ENCODE assay signal across 11 mouse cellular contexts in genomic region chr2:18937611-18938010, GRCm38 (mm10).
DNase-seq lines count a peak whose midpoint lies in the region; ATAC-seq and TF ChIP-seq lines count a peak whose summit lies in the region.
"Had no signal": no experiment of that assay in that cellular context is flagged by ENCODE, and none has a peak within 500 bp of the region (broad histone marks: within the 10 kb centered on the region; RNA-seq: fewer than 3 reads in every experiment).

No protein-coding gene starts in this region.

- WGBS in forebrain, postnatal 0 days = 77% methylated on average over 2 of the region's 2 CpGs
- 79% methylated on average over 2 of the region's 2 CpGs for WGBS in forebrain, embryonic 12.5 days
- 36% methylated on average over 2 of the region's 2 CpGs for WGBS in lung, embryonic 15.5 days
- WGBS in intestine, postnatal 0 days = 22% methylated on average over 2 of the region's 2 CpGs
- WGBS in stomach, embryonic 16.5 days = 42% methylated on average over 2 of the region's 2 CpGs

- no peaks in the 10 kb centered on the region for H3K36me3 ChIP-seq in forebrain, postnatal 0 days (ENCODE audit: insufficient read depth)
- H3K36me3 ChIP-seq in forebrain, embryonic 12.5 days (replicated peaks) = no peaks in the 10 kb centered on the region
- H3K36me3 ChIP-seq in lung, embryonic 15.5 days = no peaks in the 10 kb centered on the region
- no peaks in the 10 kb centered on the region for H3K36me3 ChIP-seq in intestine, postnatal 0 days (ENCODE audit: control insufficient read depth, insufficient read depth)
- no peaks in the 10 kb centered on the region for H3K36me3 ChIP-seq in stomach, embryonic 16.5 days (ENCODE audit: control insufficient read depth, insufficient read depth, low read length)

- no peak overlapping the region for H3K9ac ChIP-seq in forebrain, postnatal 0 days
- no peak overlapping the region for H3K9ac ChIP-seq in forebrain, embryonic 12.5 days
- H3K9ac ChIP-seq in lung, embryonic 15.5 days = no peak overlapping the region
- H3K9ac ChIP-seq in intestine, postnatal 0 days (ENCODE audit: low read depth, low read length) = peak overlapping the region; percentile 17; the same call in 1 of the 2 replicates
- no peak overlapping the region for H3K9ac ChIP-seq in stomach, embryonic 16.5 days (ENCODE audit: low read length)

- no peak for DNase-seq in forebrain, postnatal 0 days
- DNase-seq in lung, postnatal 10 days = no peak
- no peak for DNase-seq in right cerebral cortex, postnatal 25 days
- no peak for DNase-seq in ovary, postnatal 14 days (ENCODE audit: low spot score)
- DNase-seq: B cell, adult 2 months; cerebellum, postnatal 14 days; right cerebral cortex, adult 18-20 months had no signal

- peak; percentile 18; the same call in 1 of the 2 replicates for ATAC-seq in forebrain, postnatal 0 days
- ATAC-seq in forebrain, embryonic 12.5 days (ENCODE audit: low FRiP score) = no peak
- peak; percentile 53; the same call in 1 of the 2 replicates for ATAC-seq in lung, embryonic 15.5 days (ENCODE audit: borderline replicate concordance, extremely low read depth, low FRiP score, low TSS enrichment)
- ATAC-seq in intestine, postnatal 0 days = no peak
- ATAC-seq in stomach, embryonic 16.5 days (ENCODE audit: insufficient read depth, low FRiP score) = no peak

- no peak overlapping the region for H3K27ac ChIP-seq in forebrain, postnatal 0 days (ENCODE audit: low read depth, low read length)
- H3K27ac ChIP-seq in forebrain, embryonic 12.5 days = no peak overlapping the region
- peak overlapping the region; percentile 57 for H3K27ac ChIP-seq in lung, embryonic 15.5 days
- no peak overlapping the region; the same call in 1 of the 2 replicates for H3K27ac ChIP-seq in intestine, postnatal 0 days (ENCODE audit: low read depth, low read length)
- peak overlapping the region; percentile 30 for H3K27ac ChIP-seq in stomach, embryonic 16.5 days (ENCODE audit: low read length)

- H3K4me1 ChIP-seq in forebrain, postnatal 0 days (ENCODE audit: insufficient read depth) = no peaks in the 10 kb centered on the region
- peaks cover 29% of the 10 kb centered on the region for H3K4me1 ChIP-seq in forebrain, embryonic 12.5 days
- H3K4me1 ChIP-seq in lung, embryonic 15.5 days = peaks cover 27% of the 10 kb centered on the region
- H3K4me1 ChIP-seq in intestine, postnatal 0 days (replicated peaks; ENCODE audit: control insufficient read depth, insufficient read depth, low read length) = peaks cover 10% of the 10 kb centered on the region; the same call in 1 of the 2 replicates
- H3K4me1 ChIP-seq in stomach, embryonic 16.5 days (ENCODE audit: control insufficient read depth, insufficient read depth, low read length) = peaks cover 19% of the 10 kb centered on the region

- TF ChIP-seq CTCF in forebrain, postnatal 0 days (IDR thresholded peaks at IDR 0.05; ENCODE audit: low read depth) = no peak
- TF ChIP-seq CTCF in intestine, postnatal 0 days (IDR thresholded peaks at IDR 0.05; ENCODE audit: low read depth) = no peak

- no peak overlapping the region for H3K4me3 ChIP-seq in forebrain, postnatal 0 days (ENCODE audit: low read depth, low read length)
- no peak overlapping the region for H3K4me3 ChIP-seq in forebrain, embryonic 12.5 days (replicated peaks)
- H3K4me3 ChIP-seq in lung, embryonic 15.5 days = no peak overlapping the region
- no peak overlapping the region for H3K4me3 ChIP-seq in intestine, postnatal 0 days (ENCODE audit: low read depth, low read length)
- H3K4me3 ChIP-seq in stomach, embryonic 16.5 days (replicated peaks; ENCODE audit: low read length) = no peak overlapping the region

- no peaks in the 10 kb centered on the region for H3K27me3 ChIP-seq in forebrain, postnatal 0 days (ENCODE audit: insufficient read depth, low read length)
- 0 out of 2 replicates have a peak, but pooled peaks cover 3% of the 10 kb centered on the region for H3K27me3 ChIP-seq in forebrain, embryonic 12.5 days
- H3K27me3 ChIP-seq in lung, embryonic 15.5 days = no peaks in the 10 kb centered on the region
- H3K27me3 ChIP-seq in intestine, postnatal 0 days (replicated peaks; ENCODE audit: control insufficient read depth, insufficient read depth, low read length) = no peaks in the 10 kb centered on the region
- no peaks in the 10 kb centered on the region for H3K27me3 ChIP-seq in stomach, embryonic 16.5 days (ENCODE audit: control insufficient read depth, insufficient read depth, low read length)

- H3K4me2 ChIP-seq in forebrain, postnatal 0 days (ENCODE audit: low read depth) = no peak overlapping the region
- no peak overlapping the region for H3K4me2 ChIP-seq in forebrain, embryonic 12.5 days
- H3K4me2 ChIP-seq in lung, embryonic 15.5 days = no peak overlapping the region
- no peak overlapping the region for H3K4me2 ChIP-seq in intestine, postnatal 0 days (replicated peaks; ENCODE audit: low read depth)
- no peak overlapping the region for H3K4me2 ChIP-seq in stomach, embryonic 16.5 days (ENCODE audit: low read depth, low read length)

- H3K9me3 ChIP-seq in forebrain, postnatal 0 days (ENCODE audit: low read length) = no peaks in the 10 kb centered on the region
- H3K9me3 ChIP-seq in forebrain, embryonic 12.5 days = no peaks in the 10 kb centered on the region
- H3K9me3 ChIP-seq in lung, embryonic 15.5 days = no peaks in the 10 kb centered on the region
- no peaks in the 10 kb centered on the region for H3K9me3 ChIP-seq in intestine, postnatal 0 days (ENCODE audit: control insufficient read depth)
- H3K9me3 ChIP-seq in stomach, embryonic 16.5 days (replicated peaks; ENCODE audit: control insufficient read depth, low read length) = no peaks in the 10 kb centered on the region

Comparison
In these comparisons a context has a peak if more than half of its experiments do, and no peak if none do; other contexts are left out.
1. ATAC-seq: peak in forebrain, postnatal 0 days (single experiment) and lung, embryonic 15.5 days (single experiment); none in forebrain, embryonic 12.5 days (single experiment), intestine, postnatal 0 days (single experiment) and stomach, embryonic 16.5 days (single experiment).
2. H3K27ac ChIP-seq: peak in lung, embryonic 15.5 days (single experiment) and stomach, embryonic 16.5 days (single experiment); none in forebrain, postnatal 0 days (single experiment), forebrain, embryonic 12.5 days (single experiment) and intestine, postnatal 0 days (single experiment).